Mouse (Mus musculus) monocyte, adult 5-6 weeks (primary cell): ENCODE data around the gene Hnrnpul1. TPM values are rescaled to one million over a fixed set of nuclear protein-coding genes. Genes with fewer than 3 reads are reported as not detected.

Source experiments
- ATAC-seq: fragments of 153-309, 156-312 bp; replicated peaks from 2 replicates; pipeline ENCODE4 v1.8.0; 2017; ENCODE audit warnings: mild to moderate bottlenecking; ENCODE audit not compliant: low TSS enrichment, insufficient number of reproducible peaks, severe bottlenecking, poor library complexity, low FRiP score
- total RNA-seq: library from RNA; stranded (forward); fragments of 200-1000, 200-491, 200-594 nt; gene quantifications from 3 replicates; pipeline ENCODE4 v1.2.3, GENCODE M21; 2017

Hnrnpul1 gene
- total RNA-seq, 1 experiment from 2014 or later: 116 TPM

DNA sequence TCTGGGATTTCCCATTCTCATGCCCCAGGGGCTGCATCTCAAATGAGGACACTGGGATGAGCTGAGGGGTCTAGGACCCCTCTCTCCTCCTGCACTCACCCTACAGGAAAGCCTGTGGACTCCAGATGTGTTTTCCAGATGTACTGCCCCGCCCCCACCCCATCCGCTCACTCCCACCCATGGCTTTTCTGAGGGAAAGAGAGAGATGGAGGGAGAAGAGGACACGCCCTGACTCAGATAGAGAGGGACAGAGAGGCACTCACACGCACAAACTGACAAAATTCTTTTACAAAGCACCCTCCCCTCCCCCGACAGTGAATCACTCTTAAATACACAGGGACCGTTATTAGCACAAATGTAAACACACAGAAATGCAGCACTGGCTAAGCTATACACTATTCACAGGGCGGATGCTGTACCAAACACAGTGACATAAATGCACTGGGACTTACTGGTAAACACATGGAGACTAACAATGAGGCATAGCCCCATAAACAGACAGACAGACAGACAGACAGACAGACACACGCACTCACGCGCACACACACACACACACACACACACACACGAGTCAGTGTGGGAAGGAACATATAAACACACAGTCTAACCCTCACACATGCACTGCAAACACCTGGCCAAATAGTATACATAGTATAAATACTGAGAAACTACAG lies 27.5 kb upstream of the Hnrnpul1 start:
- no peak for ATAC-seq

DNA sequence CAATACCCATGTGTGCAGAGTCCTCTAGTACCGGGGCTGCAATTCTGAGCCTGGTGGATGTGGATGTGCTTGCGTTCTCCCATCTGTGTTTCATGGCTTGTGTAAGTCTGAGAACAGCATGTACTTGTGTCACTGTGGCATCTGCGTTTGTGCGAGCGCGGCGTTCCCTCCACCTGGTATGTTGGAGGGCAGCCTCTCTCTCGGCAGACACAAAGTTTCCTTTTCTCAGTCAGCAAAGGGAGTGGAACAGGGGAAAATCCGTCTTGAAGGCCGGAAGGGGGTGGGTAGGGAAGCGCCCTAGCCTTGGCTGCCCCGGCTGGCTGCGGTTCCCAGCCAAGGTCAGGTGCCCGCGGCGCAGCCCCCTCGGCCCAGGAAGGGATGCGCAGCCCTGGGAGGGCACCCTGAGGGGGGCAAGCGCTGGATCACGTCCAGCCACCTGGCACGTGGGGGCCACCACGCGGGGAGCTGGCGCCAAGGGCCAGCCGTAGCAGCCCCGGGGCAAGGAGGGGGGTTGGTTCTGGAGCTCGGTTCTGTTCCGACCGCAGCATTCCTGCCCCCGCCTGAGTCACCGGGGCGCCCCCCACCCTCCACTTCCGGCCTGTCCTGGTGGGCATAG lies 26.9 kb upstream of the Hnrnpul1 start:
- no peak for ATAC-seq

DNA sequence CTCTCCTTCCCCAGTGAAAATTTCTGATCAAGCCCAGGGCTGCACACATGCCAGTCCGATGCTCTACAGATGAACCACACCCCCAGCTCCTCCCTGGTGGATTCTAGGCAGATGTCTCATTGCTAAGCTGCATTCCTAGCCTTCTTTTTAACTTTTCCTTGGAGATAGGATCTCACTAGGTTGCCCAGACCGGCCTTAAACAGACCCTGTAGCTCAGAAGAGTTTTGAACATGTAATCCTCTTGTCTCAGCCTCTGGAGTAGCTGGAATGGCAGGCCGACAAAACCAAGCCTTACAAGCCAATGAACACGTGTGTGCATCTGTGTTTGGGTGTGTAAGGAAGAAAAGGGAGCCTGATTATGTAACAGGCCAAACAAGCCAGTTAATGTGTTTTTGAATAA lies 26.2 kb upstream of the Hnrnpul1 start:
- no peak for ATAC-seq

DNA sequence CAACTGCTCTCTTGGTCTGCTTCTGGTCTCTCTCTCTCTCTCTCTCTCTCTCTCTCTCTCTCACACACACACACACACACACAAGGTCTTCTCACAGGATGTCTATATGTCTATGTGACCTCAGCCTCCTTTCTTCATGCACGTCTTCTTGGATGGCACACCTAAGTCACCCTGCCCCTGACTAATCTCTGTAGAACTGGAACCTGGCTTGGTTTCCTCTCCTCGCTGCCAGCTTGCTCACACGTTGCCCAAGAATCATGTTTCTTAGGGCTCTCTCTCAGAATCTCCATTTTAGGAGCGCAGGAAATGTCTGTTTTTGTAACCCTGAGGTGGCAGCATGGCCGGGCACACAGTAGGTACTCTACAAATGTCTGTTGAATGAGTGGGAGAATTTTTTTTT lies 25.5 kb upstream of the Hnrnpul1 start:
- ATAC-seq: no peak

DNA sequence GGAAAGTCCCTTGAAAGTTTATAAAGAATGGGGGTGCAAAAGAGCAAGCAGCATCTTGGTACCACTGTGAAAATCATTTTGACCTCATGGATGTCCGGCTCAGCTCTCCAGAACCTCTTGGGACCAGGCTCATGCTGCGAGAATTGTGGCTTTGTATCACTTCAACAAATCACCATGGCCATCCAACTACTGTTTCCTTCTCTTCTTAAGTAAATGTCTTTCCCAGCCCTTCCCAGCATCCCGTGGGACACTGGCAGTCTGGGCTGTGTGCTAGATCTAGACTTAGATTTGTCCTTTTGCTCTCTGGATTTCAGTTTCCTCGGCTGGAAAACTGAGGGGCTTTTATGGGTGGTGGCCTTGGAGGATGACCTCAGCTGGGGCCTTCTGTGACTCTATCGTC lies 13.7 kb upstream of the Hnrnpul1 start:
- ATAC-seq: no peak

DNA sequence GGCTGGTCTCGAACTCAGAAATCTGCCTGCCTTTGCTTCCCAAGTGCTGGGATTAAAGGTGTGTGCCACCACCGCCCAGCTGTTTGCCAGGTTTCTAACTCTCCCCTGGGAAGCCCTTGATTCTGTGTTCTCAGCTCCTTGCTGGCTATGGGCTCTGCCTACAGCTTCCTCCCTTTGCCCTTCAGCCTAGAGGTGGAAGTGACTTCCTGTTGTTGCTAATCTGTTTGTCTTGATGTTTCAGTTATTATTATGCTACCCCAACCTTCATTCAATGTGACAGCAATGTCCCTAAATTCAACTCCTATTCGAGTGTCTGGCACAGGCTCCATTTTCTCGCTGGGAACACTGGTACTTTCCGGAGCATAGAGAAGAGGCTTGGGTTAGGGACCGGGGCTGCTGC lies 11.6 kb upstream of the Hnrnpul1 start:
- ATAC-seq: no peak

DNA sequence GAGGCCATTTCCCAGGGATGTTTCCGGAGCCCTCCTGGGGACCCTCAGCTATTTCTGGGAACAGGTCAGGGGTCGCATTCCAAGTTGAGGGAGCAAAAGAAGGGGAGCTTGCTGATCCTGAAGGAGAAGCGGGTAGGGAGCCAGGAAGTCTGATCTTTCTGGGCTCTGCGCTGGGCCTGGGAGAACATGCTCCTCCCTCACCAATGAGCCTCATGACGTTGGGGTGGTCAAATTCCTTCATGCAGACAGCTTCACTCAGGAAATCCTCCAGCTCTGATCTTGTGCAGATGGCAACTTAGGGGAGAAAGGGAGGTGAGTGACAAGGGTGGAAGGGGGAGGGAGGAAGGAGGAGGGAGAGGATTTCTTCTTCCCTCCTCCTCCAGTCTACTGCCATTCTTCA lies 9.7 kb upstream of the Hnrnpul1 start:
- no peak for ATAC-seq

DNA sequence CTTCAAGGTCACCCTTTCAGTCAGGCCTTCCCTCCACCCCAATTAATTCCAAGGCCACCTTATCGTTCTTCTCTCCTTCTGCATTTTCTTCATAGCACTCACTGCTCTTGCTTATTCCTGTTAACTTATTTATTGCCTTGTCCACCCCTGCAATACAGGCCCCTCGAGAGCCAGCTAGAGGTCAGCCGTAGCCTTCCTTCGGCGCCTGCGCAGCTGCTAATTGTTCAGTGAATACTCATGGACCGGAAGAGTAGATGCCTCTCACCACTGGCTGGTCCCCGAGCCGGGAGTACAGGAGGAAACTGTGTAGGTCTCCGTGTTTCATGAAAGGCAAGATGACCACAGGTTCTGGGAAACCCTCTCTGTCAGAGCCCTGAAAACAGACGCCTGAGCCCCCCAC lies 9.1 kb upstream of the Hnrnpul1 start:
- ATAC-seq: no peak

DNA sequence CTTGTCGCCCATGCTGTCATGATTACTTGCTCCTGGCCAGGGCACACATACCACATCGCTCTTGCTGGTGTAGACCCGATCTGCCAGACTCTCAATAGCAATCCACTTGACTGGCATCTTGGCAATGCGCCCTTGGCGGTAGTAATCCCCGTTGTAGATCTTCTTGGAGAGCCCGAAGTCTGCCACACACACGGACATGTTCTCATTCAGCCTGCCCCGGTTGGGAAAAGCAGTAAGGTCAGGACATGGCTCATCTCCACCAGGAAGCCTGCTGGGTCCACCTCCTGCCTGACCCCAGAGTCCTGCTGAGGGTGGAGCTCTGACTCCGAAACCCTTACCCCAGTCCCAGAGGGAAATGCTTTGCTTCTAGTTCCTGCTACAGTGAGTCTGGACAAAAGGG lies 6.8 kb upstream of the Hnrnpul1 start:
- no peak for ATAC-seq

DNA sequence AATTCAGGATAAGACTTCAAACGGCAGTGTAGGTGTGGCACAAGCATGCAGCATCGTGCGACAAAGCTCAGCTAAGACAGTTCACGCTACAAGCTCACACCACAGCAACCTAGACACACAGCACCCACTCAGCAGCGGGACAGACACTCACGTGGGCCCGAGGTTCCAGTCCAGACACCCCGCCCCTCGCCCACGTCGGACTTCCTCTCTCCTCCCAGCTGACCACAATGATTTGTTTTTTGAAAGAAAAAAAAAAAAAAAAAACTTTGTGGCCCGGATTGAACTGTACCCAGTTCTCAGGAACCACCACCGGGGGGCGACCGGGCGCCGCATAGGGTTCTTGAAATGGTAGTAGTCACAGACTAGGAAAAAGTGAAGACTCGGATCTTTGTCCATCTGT lies 1.5 kb upstream of the Hnrnpul1 start:
- ATAC-seq: peak; percentile 74

DNA sequence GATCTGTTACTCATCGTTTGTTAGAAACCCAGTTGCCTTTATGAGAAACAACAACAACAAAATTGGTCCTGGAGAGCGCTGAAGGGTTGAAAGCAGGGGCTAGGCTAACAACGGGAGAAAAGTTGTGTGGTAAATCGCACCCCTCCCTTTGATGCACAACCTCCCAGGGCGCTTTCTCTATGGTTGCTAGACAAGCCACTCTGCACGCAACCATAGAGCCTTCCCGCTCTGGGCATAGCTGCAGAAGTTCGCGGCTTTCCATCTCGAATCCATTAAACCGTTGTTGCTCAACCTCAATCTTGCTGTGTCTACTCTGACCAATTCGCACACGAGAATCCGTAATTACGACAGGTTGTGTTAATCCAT lies 894 bp upstream of the Hnrnpul1 start:
- peak; percentile 9 for ATAC-seq

DNA sequence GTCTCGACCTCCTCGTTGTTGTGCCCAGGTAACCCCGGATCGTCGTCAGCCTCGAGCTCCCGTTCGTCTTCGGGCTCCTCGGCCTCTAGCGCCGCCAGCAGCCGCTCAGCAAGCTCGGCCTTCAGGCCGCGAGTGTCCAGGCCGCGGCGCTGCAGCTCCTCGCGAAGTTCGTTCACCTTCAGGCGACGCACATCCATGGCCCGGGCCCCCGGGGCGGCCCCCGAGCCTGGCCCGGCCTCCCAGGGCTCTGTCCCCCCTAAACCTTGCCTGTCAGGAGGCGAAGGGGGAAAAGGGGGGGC lies 169 bp downstream of the Hnrnpul1 start:
- no peak for ATAC-seq

DNA sequence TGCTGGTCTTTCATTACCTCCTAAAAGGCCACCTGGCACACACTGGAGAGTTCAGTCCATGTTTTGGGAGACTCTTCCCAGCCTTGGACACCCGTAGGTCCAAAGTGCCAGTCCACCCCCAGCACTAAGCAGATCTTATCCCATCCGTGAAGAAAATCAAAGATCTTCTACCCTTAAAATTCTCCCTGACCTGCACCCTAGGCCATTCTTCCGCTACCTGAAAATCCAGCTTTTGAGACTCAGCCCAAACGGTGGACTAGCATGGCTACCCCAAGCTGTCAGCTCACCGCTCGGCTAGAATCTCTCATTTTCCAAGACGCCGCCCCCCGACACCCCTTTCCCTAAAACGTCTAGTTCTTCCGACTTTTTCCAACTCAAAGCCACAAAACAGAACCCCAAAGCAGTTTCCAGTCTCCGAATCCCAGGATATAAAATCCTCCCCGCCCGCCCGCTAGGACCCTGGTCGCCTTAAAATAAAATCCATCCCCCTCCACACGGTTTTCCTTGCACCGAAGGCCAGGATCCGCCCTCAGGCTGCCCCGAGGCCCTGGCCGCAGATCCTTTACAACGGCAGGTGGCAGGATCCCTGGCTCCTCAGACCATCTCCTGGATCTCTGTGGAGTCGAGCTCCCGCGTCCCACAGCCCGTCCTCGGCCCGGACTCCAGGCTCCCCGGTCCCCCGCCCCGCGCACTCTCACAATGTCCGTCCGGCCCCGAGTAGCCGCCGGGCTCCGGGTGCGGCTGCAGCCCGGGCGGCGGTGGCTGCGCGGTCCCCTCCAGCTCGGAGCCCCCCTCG lies 716 bp downstream of the Hnrnpul1 start:
- no peak for ATAC-seq

DNA sequence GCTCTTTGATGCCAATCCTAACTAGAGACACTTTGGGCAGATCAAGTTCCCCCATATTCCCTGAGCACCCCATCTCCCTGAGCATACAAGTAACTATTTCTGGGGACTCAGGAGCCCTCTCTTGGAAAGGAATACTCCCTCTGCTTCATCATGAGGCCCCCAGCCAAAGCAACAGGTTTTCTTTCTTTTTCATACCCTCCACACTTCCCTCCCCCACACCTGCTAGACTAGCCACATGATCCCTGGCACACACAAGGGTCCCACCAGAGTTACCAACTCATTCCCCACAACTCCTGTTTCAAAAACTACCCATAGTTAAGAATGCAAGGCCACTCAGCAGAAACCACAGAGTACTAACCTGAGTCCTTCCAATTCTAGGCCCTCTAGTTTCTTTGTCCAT lies 1.5 kb downstream of the Hnrnpul1 start:
- ATAC-seq: no peak

DNA sequence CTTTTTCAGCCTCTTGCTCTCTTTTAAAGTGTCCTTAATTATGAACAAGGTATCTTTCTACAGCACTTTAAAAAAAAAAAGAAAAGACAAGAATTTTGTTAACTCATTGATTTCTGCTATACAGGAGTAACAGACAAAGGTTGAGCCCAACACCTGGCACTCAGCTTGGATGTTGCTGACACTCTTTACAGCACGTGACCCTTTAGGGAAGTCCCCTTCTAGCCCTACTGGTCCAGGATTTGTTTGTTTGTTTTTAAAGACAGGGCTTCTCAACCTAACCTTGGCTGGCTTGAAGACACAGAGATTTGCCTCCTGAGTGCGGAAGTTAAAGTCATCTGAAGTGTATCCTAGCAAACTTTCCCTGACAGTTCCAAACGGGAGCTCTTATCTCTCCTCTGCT lies 7.7 kb downstream of the Hnrnpul1 start:
- no peak for ATAC-seq

DNA sequence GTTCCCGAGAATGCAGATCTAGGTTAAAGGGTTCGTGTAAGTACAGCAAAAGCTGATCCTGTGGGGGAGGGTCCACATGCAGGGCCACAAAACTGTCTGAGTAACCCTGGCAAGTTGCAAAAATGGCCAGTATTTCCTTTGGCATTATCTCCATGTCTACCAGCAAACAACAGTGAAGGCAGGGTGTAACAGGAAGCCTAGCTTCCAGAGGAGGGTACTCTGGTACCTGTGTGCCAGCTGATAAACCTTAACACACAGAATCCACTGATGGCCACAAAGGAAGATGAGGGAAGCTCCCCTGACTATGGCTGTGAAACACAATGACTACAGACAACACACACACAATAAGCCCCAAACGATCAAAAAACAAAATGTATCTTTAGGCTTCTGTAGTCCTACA lies 16.3 kb downstream of the Hnrnpul1 start:
- no peak for ATAC-seq

DNA sequence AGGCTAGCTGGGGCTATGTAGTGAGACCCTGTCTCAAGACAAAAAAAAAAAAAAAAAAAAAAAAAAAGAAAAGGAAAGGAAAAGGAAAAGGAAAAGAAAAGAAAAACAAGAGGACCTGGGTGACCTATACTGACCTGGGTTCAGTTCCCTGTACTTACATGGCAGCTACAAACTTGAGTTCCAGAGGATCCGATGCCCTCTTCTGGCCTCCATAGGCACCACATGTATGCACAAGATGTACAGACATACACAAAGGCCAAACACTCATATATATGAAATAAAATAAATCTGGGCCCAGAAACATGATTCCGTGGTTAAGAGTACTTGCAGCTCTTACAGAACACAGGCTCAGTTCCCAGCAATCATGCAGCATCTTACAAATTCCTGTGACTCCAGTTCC lies 17.6 kb downstream of the Hnrnpul1 start:
- no peak; the same call in 1 of the 2 replicates for ATAC-seq

DNA sequence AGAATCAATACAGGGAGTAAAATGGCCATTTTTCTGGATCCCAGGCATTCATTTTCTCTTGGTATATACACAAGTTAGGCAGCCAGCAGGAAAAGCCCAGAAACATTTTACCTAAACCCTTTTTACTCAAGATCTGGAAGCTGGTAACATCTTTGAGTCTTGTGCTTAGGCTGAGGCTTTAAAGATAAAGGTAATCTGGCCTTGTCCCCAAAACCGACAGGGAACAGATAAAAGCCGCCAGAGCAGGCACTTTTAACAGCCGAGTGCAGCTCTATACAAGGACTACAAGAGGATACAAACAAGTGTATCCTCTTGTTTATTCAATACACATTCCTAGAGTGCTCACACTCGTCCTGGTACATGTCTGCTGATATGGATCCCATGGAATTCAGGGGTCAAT lies 19.6 kb downstream of the Hnrnpul1 start:
- no peak for ATAC-seq

DNA sequence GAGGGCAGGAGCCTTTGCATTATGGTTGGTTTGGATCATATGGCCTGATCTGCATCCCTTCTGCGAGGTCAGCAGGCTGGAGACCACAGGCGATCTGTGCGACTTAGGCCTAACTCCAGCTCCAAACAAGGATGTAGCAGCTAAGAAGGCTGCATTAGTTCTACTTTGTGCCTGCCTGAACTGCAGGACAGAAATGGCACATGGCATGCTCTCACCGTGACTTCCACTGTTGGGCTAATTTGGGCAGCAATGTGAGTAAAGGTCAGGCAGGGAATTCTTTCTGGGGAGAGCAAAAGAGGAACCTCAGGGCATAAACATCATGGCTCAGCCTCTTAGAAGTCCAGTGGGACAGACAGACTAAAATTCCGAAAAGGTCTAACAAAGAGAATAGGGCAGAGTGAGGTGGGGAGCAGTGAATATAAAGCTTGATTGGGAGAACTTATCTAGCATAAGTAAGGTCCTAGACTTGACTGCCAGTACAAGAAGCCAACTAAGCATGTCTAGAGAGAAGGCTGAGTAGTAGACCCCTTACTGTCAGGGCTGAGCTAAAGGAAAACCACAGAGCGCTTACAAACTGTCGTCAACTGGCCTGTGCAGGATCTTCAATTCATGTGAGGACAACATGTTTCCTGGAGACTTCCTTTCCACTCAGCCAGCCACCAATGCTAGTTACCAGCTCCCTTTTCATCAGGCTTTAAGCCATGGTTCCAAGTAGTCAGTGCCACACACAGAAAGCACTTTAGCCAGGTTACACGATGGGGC lies 23.1 kb downstream of the Hnrnpul1 start:
- 0 out of 2 replicates have a peak, but pooled peaks have one; percentile 25 for ATAC-seq

DNA sequence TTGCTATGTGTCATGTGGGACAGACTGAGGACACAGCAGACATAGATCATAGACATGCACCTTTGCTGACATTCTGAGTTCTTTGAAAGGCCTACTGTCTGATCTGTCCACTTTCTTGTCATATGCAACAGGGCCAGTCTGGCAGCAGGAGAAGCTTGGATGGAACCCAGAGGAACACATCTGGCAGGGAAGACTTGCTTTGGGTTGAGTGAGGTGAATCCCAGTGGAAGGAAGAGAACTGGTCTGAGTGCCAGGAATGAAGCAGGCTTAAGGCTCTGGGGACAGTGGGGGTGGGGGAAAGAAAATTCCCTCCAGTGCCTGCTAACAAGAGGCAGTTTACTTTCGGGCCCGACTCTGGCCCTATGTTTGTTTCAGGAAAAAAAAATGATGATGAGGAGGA lies 24.7 kb downstream of the Hnrnpul1 start:
- no peak for ATAC-seq
